Mouse (Mus musculus) liver, adult 2 months (tissue): ENCODE results near the gene Hectd4.

Experiments
- CTCF ChIP-seq: fragments of 200-500 bp; IDR thresholded peaks from 2 replicates; pipeline ENCODE4 v1.5.1; 2011; ENCODE audit warnings: low read depth, low read length, control low read depth
- POLR2A ChIP-seq: fragments of 200-500 bp; IDR thresholded peaks from 2 replicates; pipeline ENCODE4 v1.6.1; 2011; ENCODE audit warnings: low read length, control low read depth; ENCODE audit not compliant: insufficient read depth; ENCODE audit errors: extremely low read depth

DNA sequence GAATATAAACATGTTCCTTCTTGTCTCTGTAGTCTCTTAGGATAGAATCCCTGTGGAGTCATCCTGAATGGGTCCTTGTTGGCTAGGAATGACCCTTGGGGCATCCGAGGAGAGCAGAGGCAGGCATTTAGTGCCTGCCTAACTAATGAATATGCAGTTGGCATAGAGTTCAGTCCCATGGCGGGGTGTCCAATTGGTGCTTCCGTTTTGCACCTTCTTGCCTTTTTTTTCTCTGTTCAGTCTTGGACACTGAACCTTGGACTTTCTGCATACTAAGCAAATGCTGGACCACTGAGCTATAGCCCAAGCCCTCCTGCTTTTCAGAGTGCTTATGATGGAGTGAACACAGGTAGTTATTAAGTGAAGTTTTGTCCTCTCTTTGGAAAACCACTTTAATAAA is 87.6 kb downstream of the Hectd4 start:
- TF ChIP-seq POLR2A (no peak), CTCF (no peak)
